Mouse (Mus musculus): ENCODE results near the gene Nr4a2. TPM values are rescaled to one million over a fixed set of nuclear protein-coding genes. Genes with fewer than 3 reads are reported as not detected.

The Nr4a2 gene
- total RNA-seq, 1 experiment from 2014 or later = 28.6 TPM

Other genes with a start within 250 kb of the Nr4a2 start
- 37.2 to 56.8 TPM (median 40.1 TPM) in 3 replicates for gene Gpd2, start 113.6 kb upstream of the Nr4a2 start, total RNA-seq (2017)

All from monocyte, adult 5-6 weeks (primary cell).